Mouse (Mus musculus) thymus, adult 2 months (tissue): ENCODE data around the gene Robo3.

Experiments used
- CTCF ChIP-seq: fragments of 200-500 bp; IDR thresholded peaks from 2 replicates; pipeline ENCODE4 v1.5.1; 2012; ENCODE audit warnings: mild to moderate bottlenecking, control low read depth, low read length, moderate library complexity, borderline replicate concordance; ENCODE audit not compliant: control insufficient read depth, poor library complexity, insufficient read depth; ENCODE audit errors: extremely low read depth
- POLR2A ChIP-seq: fragments of 200-500 bp; IDR thresholded peaks from 2 replicates; pipeline ENCODE4 v1.6.1; 2012; ENCODE audit warnings: mild to moderate bottlenecking, low read length, control low read depth, moderate library complexity; ENCODE audit not compliant: control insufficient read depth, poor library complexity, insufficient read depth; ENCODE audit errors: extremely low read depth

GRCm38 (mm10) chr9:37406372-37406771 lies 26.7 kb downstream of the Robo3 start:
- TF ChIP-seq CTCF = no peak
- no peak for TF ChIP-seq POLR2A
